Mouse (Mus musculus): ENCODE results near the gene Ppp3ca. TPM values are rescaled to one million over a fixed set of nuclear protein-coding genes. Genes with fewer than 3 reads are reported as not detected.
A peak's percentile ranks its signal among the peaks of the same experiment; 100 is the strongest.

The Ppp3ca gene
- total and polyA plus RNA-seq, 3 experiments: 63.4 to 143 (median 130) TPM

- H3K9me3 ChIP-seq (replicated peaks; ENCODE audit: low read length): no peaks in the 10 kb centered on the region
- H3K27me3 ChIP-seq (replicated peaks): no peaks in the 10 kb centered on the region
- H3K4me3 ChIP-seq (replicated peaks in 1 of 3; ENCODE audit: low read depth in 2 of 3, low read length in 2 of 3, poor library complexity in 1 of 3): no peak overlapping the region
- dilution Hi-C loops (cut with MboI; ENCODE audit: extremely low pct_ligation_motif_present, extremely low pct_unique_long_range_greater_than_20kb, low sequenced_read_pairs): no loop called here
- no peak for DNase-seq (ENCODE audit: extremely low read depth)
- H3K36me3 ChIP-seq (replicated peaks in 1 of 2; ENCODE audit: control insufficient read depth in 1 of 2, insufficient read depth in 1 of 2, low read length in 1 of 2): peaks cover 0 to 20% of the 10 kb centered on the region in 2 experiments
- H3K4me1 ChIP-seq (ENCODE audit: control insufficient read depth in 1 of 2, insufficient read depth in 2 of 2): peaks cover 36 to 91% of the 10 kb centered on the region in 2 experiments
- no peak for TF ChIP-seq MEF2A (IDR thresholded peaks at IDR 0.05; ENCODE audit: borderline replicate concordance, low read depth, low read length)
- TF ChIP-seq SMC3 (IDR thresholded peaks at IDR 0.05; ENCODE audit: low read depth, low read length): no peak
- in situ Hi-C loops (cut with MboI; ENCODE audit: low pct_ligation_motif_present, low pct_unique_long_range_greater_than_20kb, low sequenced_read_pairs): no loop called here
- H3K4me2 ChIP-seq (ENCODE audit: insufficient read depth, low read depth, poor library complexity, severe bottlenecking): no peak overlapping the region
- no peak overlapping the region for H3K9ac ChIP-seq (ENCODE audit: insufficient read depth, low read depth)
- no peak overlapping the region for H3K27ac ChIP-seq (ENCODE audit: insufficient read depth, low read depth)
- peaks cover 57% of the 10 kb centered on the region for H3K79me2 ChIP-seq (replicated peaks; ENCODE audit: control insufficient read depth, extremely low read depth, insufficient read depth, poor library complexity, severe bottlenecking)
These were observed 34.8 kb downstream of the Ppp3ca start for GRCm38 (mm10) chr3:136704515-136705247.

GRCm38 (mm10) chr3:136706048-136706447 lies 36.1 kb downstream of the Ppp3ca start:
- Histone ChIP-seq H3K79me2 (replicated peaks; ENCODE audit: control insufficient read depth, extremely low read depth, insufficient read depth, poor library complexity, severe bottlenecking) (peaks cover 64% of the 10 kb centered on the region), H3K9me3 (replicated peaks; ENCODE audit: low read length) (no peaks in the 10 kb centered on the region), H3K27me3 (replicated peaks) (no peaks in the 10 kb centered on the region), H3K4me3 (replicated peaks in 1 of 3; ENCODE audit: low read depth in 2 of 3, low read length in 2 of 3, poor library complexity in 1 of 3) (peak overlapping the region in 1 of 3 experiments; percentile 1), H3K4me2 (ENCODE audit: insufficient read depth, low read depth, poor library complexity, severe bottlenecking) (peak overlapping the region; percentile 98), H3K27ac (ENCODE audit: insufficient read depth, low read depth) (peak overlapping the region; percentile 52; the same call in 1 of the 2 replicates), H3K4me1 (ENCODE audit: control insufficient read depth in 1 of 2, insufficient read depth in 2 of 2) (peaks cover 33 to 93% of the 10 kb centered on the region in 2 experiments), H3K9ac (ENCODE audit: insufficient read depth, low read depth) (peak overlapping the region; percentile 48), H3K36me3 (replicated peaks in 1 of 2; ENCODE audit: control insufficient read depth in 1 of 2, insufficient read depth in 1 of 2, low read length in 1 of 2) (peaks cover 0 to 9% of the 10 kb centered on the region in 2 experiments)
- in situ Hi-C loops (cut with MboI; ENCODE audit: low pct_ligation_motif_present, low pct_unique_long_range_greater_than_20kb, low sequenced_read_pairs): no loop called here
- peak; percentile 80 for DNase-seq (ENCODE audit: extremely low read depth)
- no peak for TF ChIP-seq RCOR1 (conservative IDR thresholded peaks at IDR 0.05; ENCODE audit: low read depth, low read length)
- no peak for TF ChIP-seq NRF1 (IDR thresholded peaks at IDR 0.05; ENCODE audit: low read depth, low read length)
- TF ChIP-seq ELF1 (IDR thresholded peaks at IDR 0.05; ENCODE audit: low read depth, low read length): no peak
- TF ChIP-seq POLR2A (IDR thresholded peaks at IDR 0.05; ENCODE audit: low read depth, low read length): 0 out of 2 replicates have a peak, but pooled peaks have one; percentile 22
- TF ChIP-seq MXI1 (IDR thresholded peaks at IDR 0.05; ENCODE audit: low read depth, low read length): no peak
- TF ChIP-seq ZNF384 (IDR thresholded peaks at IDR 0.05; ENCODE audit: low read depth, low read length): no peak
- TF ChIP-seq JUND (conservative IDR thresholded peaks at IDR 0.05; ENCODE audit: low read depth, low read length): no peak
- TF ChIP-seq PAX5 (IDR thresholded peaks at IDR 0.05; ENCODE audit: low read length): no peak
- TF ChIP-seq ETS1 (conservative IDR thresholded peaks at IDR 0.05; ENCODE audit: low read depth, low read length): peak; percentile 28; the same call in 1 of the 2 replicates
- dilution Hi-C loops (cut with MboI; ENCODE audit: extremely low pct_ligation_motif_present, extremely low pct_unique_long_range_greater_than_20kb, low sequenced_read_pairs): no loop called here

- no peaks in the 10 kb centered on the region for H3K27me3 ChIP-seq (replicated peaks)
- peak overlapping the region in 1 of 3 experiments; percentile 8 for H3K4me3 ChIP-seq (replicated peaks in 1 of 3; ENCODE audit: low read depth in 2 of 3, low read length in 2 of 3, poor library complexity in 1 of 3)
- H3K4me1 ChIP-seq (ENCODE audit: control insufficient read depth in 1 of 2, insufficient read depth in 2 of 2): peaks cover 32 to 93% of the 10 kb centered on the region in 2 experiments
- dilution Hi-C loops (cut with MboI; ENCODE audit: extremely low pct_ligation_motif_present, extremely low pct_unique_long_range_greater_than_20kb, low sequenced_read_pairs) (no loop called here), in situ Hi-C loops (cut with MboI; ENCODE audit: low pct_ligation_motif_present, low pct_unique_long_range_greater_than_20kb, low sequenced_read_pairs) (no loop called here)
- peak overlapping the region; percentile 48 for H3K9ac ChIP-seq (ENCODE audit: insufficient read depth, low read depth)
- H3K36me3 ChIP-seq (replicated peaks in 1 of 2; ENCODE audit: control insufficient read depth in 1 of 2, insufficient read depth in 1 of 2, low read length in 1 of 2): peaks cover 0 to 9% of the 10 kb centered on the region in 2 experiments
- peak overlapping the region; percentile 25; the same call in 1 of the 2 replicates for H3K27ac ChIP-seq (ENCODE audit: insufficient read depth, low read depth)
- no peaks in the 10 kb centered on the region for H3K9me3 ChIP-seq (replicated peaks; ENCODE audit: low read length)
- H3K4me2 ChIP-seq (ENCODE audit: insufficient read depth, low read depth, poor library complexity, severe bottlenecking): peak overlapping the region; percentile 98
- H3K79me2 ChIP-seq (replicated peaks; ENCODE audit: control insufficient read depth, extremely low read depth, insufficient read depth, poor library complexity, severe bottlenecking): peaks cover 62% of the 10 kb centered on the region
- peak; percentile 74 for DNase-seq (ENCODE audit: extremely low read depth)
- no peak for TF ChIP-seq JUN (IDR thresholded peaks at IDR 0.05; ENCODE audit: insufficient read depth, low read depth, low read length)
- peak; percentile 50 for TF ChIP-seq MAX (IDR thresholded peaks at IDR 0.05; ENCODE audit: low read length)
- no peak for TF ChIP-seq POLR2AphosphoS2 (IDR thresholded peaks at IDR 0.05; ENCODE audit: low read depth, low read length)
- TF ChIP-seq PAX5 (IDR thresholded peaks at IDR 0.05; ENCODE audit: low read length): no peak
- TF ChIP-seq CHD2 (IDR thresholded peaks at IDR 0.05; ENCODE audit: low read length): 0 out of 2 replicates have a peak, but pooled peaks have one; percentile 16
- peak; percentile 71; the same call in 1 of the 2 replicates for TF ChIP-seq RCOR1 (conservative IDR thresholded peaks at IDR 0.05; ENCODE audit: low read depth, low read length)
- peak; percentile 39 for TF ChIP-seq ETS1 (conservative IDR thresholded peaks at IDR 0.05; ENCODE audit: low read depth, low read length)
- peak; percentile 40; the same call in 1 of the 2 replicates for TF ChIP-seq EP300 (IDR thresholded peaks at IDR 0.05; ENCODE audit: low read length)
- no peak for TF ChIP-seq TBP (conservative IDR thresholded peaks at IDR 0.05; ENCODE audit: low read depth, low read length)
- TF ChIP-seq MYC (IDR thresholded peaks at IDR 0.05; ENCODE audit: low read depth, low read length): 0 out of 2 replicates have a peak, but pooled peaks have one; percentile 47
- TF ChIP-seq ELF1 (IDR thresholded peaks at IDR 0.05; ENCODE audit: low read depth, low read length): peak; percentile 33; the same call in 1 of the 2 replicates
- TF ChIP-seq KAT2A (IDR thresholded peaks at IDR 0.05; ENCODE audit: insufficient replicate concordance, low read length): 0 out of 2 replicates have a peak, but pooled peaks have one; percentile 29
- no peak for TF ChIP-seq NELFE (IDR thresholded peaks at IDR 0.05; ENCODE audit: low read depth, low read length)
- peak; percentile 57; the same call in 1 of the 2 replicates for TF ChIP-seq MEF2A (IDR thresholded peaks at IDR 0.05; ENCODE audit: borderline replicate concordance, low read depth, low read length)
- TF ChIP-seq USF1 (IDR thresholded peaks at IDR 0.05; ENCODE audit: low read depth, low read length): no peak
- peak; percentile 36 for TF ChIP-seq HCFC1 (IDR thresholded peaks at IDR 0.05; ENCODE audit: low read depth, low read length)
- TF ChIP-seq MAFK (IDR thresholded peaks at IDR 0.05; ENCODE audit: insufficient replicate concordance, low read length): no peak; the same call in 1 of the 2 replicates
These were observed 36.8 kb downstream of the Ppp3ca start for GRCm38 (mm10) chr3:136706771-136707170.

All from CH12.LX (cell line).